Mouse (Mus musculus): Measurements from ENCODE around the gene Boll. TPM values are rescaled to one million over a fixed set of nuclear protein-coding genes. Genes with fewer than 3 reads are reported as not detected.
A peak's percentile ranks its signal among the peaks of the same experiment; 100 is the strongest.

Boll gene
- polyA plus RNA-seq, 1 experiment from 2014 or later, result 0.23 TPM

DNA sequence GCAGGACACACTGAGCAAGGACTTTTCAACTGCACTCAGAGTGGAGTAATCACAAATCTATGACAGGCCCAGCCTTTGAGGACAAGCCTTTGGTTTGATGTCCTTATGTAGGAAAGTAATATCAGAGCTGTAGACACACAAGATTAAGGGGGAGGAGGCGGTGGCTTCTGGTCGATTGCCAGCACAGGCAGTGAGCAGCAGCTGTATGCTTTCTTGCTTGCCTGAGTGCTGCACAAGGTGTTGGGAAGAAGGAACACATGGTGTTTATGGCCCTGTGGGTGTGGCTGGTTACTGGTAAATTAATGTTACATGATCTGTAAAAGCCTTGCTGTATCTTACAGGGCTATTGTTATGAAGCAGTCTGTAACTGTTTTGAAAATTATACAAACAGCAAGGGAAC is 146.1 kb downstream of the Boll start:
- Histone ChIP-seq H3K27ac (ENCODE audit: low read depth, low read length) (no peak overlapping the region), H3K4me1 (ENCODE audit: control insufficient read depth, insufficient read depth, low read length) (no peaks in the 10 kb centered on the region), H3K9me3 (replicated peaks; ENCODE audit: control insufficient read depth, low read length) (no peaks in the 10 kb centered on the region), H3K36me3 (ENCODE audit: control insufficient read depth, insufficient read depth, low read length) (no peaks in the 10 kb centered on the region), H3K4me2 (ENCODE audit: low read length) (no peak overlapping the region), H3K9ac (ENCODE audit: low read length) (no peak overlapping the region), H3K27me3 (replicated peaks; ENCODE audit: control insufficient read depth, insufficient read depth, low read length) (no peaks in the 10 kb centered on the region), H3K4me3 (ENCODE audit: low read depth, low read length) (no peak overlapping the region)
- DNase-seq (ENCODE audit: low spot score) (peak; percentile 27), ATAC-seq (no peak)
- WGBS, result 73% methylated on average over 2 of the region's 2 CpGs

DNA sequence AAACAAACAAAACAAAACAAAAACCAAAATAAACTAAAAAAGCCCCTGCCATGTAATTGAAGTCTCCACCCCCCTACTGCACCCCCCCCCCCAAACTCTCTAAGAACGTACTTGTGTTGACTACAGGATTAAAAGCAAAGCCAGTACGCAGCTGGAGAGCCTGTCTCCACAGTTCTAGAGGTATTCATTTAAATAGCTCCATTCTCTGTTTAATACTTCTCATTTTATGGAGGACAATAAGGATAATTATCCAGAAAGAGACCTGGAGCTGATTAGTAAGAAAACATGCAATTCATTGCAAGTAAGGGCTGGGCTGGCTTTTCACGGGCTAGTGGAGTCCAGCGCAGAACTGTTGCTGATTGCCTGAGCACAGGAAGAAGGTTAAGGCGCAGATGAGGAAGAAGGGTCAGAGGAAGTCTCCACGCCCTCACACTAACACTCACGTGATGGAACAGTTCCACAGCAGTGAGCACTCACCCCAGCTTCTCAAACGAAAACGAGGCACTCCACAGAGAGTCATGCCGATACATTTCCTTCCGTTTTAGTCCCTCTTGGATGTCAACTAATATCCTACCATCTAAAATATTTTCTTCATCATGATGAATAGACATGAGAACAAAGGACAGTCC is 148.0 kb downstream of the Boll start:
- H3K9ac ChIP-seq (ENCODE audit: low read length), result no peak overlapping the region
- no peaks in the 10 kb centered on the region for H3K9me3 ChIP-seq (replicated peaks; ENCODE audit: control insufficient read depth, low read length)
- no peaks in the 10 kb centered on the region for H3K36me3 ChIP-seq (ENCODE audit: control insufficient read depth, insufficient read depth, low read length)
- no peak overlapping the region for H3K4me3 ChIP-seq (ENCODE audit: low read depth, low read length)
- H3K27me3 ChIP-seq (replicated peaks; ENCODE audit: control insufficient read depth, insufficient read depth, low read length), result no peaks in the 10 kb centered on the region
- 33% methylated on average over 11 of the region's 11 CpGs for WGBS
- no peak for DNase-seq (ENCODE audit: low spot score)
- peak; percentile 62; the same call in 1 of the 2 replicates for ATAC-seq
- no peak overlapping the region for H3K27ac ChIP-seq (ENCODE audit: low read depth, low read length)
- no peak overlapping the region for H3K4me2 ChIP-seq (ENCODE audit: low read length)
- H3K4me1 ChIP-seq (ENCODE audit: control insufficient read depth, insufficient read depth, low read length), result no peaks in the 10 kb centered on the region

DNA sequence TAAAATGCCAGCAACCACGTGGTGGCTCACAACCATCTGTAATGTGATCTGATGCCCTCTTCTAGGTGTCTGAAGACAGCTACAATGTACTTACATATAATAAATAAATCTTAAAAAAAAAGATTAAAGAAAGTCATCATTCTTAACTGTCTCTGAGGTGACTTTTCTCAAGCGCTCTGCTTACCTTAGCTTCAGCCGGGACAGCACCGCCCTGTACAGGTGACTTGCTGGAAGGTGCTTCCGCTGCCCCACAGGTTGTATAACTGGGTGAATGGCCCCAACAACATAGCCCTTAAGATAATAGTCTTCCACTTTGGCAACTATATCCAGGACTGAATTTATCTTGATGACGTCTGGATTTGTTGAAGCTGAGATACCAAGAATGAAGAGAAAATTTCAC is 149.3 kb downstream of the Boll start:
- Histone ChIP-seq H3K36me3 (ENCODE audit: control insufficient read depth, insufficient read depth, low read length) (no peaks in the 10 kb centered on the region), H3K27me3 (replicated peaks; ENCODE audit: control insufficient read depth, insufficient read depth, low read length) (no peaks in the 10 kb centered on the region), H3K27ac (ENCODE audit: low read depth, low read length) (no peak overlapping the region), H3K9me3 (replicated peaks; ENCODE audit: control insufficient read depth, low read length) (no peaks in the 10 kb centered on the region), H3K4me2 (ENCODE audit: low read length) (no peak overlapping the region), H3K9ac (ENCODE audit: low read length) (no peak overlapping the region), H3K4me3 (ENCODE audit: low read depth, low read length) (no peak overlapping the region), H3K4me1 (ENCODE audit: control insufficient read depth, insufficient read depth, low read length) (no peaks in the 10 kb centered on the region)
- WGBS, result 93% methylated on average over 6 of the region's 6 CpGs
- DNase-seq (ENCODE audit: low spot score), result no peak
- no peak for ATAC-seq

DNA sequence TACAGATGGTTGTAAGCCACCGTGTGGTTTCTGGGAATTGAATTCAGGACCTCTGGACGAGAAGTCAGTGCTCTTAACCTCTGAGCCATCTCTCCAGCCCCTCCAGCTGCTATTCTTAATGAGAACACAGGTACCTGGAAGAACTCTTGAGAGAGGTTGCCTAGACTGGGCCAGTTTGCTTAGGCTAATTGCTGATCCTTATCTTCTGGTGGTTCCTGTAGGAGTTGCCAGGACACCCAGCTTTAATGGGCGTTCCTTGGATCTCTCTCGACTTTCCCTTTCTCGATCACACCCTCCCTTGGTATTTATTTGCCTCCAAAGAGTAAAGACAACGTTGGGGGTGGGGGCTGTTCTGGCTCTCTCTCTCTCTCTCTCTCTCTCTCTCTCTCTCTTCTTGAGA is 149.8 kb downstream of the Boll start:
- no peak overlapping the region for H3K27ac ChIP-seq (ENCODE audit: low read depth, low read length)
- no peaks in the 10 kb centered on the region for H3K9me3 ChIP-seq (replicated peaks; ENCODE audit: control insufficient read depth, low read length)
- ATAC-seq, result no peak
- H3K9ac ChIP-seq (ENCODE audit: low read length), result no peak overlapping the region
- no peak overlapping the region for H3K4me2 ChIP-seq (ENCODE audit: low read length)
- H3K27me3 ChIP-seq (replicated peaks; ENCODE audit: control insufficient read depth, insufficient read depth, low read length), result no peaks in the 10 kb centered on the region
- H3K4me3 ChIP-seq (ENCODE audit: low read depth, low read length), result no peak overlapping the region
- no peaks in the 10 kb centered on the region for H3K4me1 ChIP-seq (ENCODE audit: control insufficient read depth, insufficient read depth, low read length)
- DNase-seq (ENCODE audit: low spot score), result no peak
- 80% methylated on average over 6 of the region's 6 CpGs for WGBS
- H3K36me3 ChIP-seq (ENCODE audit: control insufficient read depth, insufficient read depth, low read length), result no peaks in the 10 kb centered on the region

DNA sequence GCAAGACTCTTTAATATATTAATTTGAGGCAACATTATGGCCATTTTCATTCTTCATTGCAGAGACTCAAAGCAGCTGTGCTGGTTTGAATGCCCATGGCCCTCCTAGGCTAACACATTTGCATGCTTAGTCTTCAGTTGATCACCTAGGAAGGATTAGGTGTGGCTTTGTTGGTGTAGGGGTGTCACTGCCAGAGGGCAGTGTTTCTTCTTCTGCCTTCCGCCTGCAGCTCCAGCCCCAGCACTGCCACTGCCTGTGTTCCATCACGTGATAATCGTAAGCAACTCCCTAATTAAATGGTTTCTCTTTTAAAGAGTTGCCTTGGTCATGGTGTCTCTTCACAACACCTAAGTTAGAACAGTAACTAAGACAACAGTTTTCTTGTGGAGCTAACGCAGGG is 150.5 kb downstream of the Boll start:
- Histone ChIP-seq H3K36me3 (ENCODE audit: control insufficient read depth, insufficient read depth, low read length) (no peaks in the 10 kb centered on the region), H3K4me2 (ENCODE audit: low read length) (no peak overlapping the region), H3K27me3 (replicated peaks; ENCODE audit: control insufficient read depth, insufficient read depth, low read length) (no peaks in the 10 kb centered on the region), H3K4me1 (ENCODE audit: control insufficient read depth, insufficient read depth, low read length) (no peaks in the 10 kb centered on the region), H3K9me3 (replicated peaks; ENCODE audit: control insufficient read depth, low read length) (no peaks in the 10 kb centered on the region), H3K9ac (ENCODE audit: low read length) (no peak overlapping the region), H3K27ac (ENCODE audit: low read depth, low read length) (no peak overlapping the region), H3K4me3 (ENCODE audit: low read depth, low read length) (no peak overlapping the region)
- 82% methylated on average over 4 of the region's 4 CpGs for WGBS
- no peak for ATAC-seq
- no peak for DNase-seq (ENCODE audit: low spot score)

DNA sequence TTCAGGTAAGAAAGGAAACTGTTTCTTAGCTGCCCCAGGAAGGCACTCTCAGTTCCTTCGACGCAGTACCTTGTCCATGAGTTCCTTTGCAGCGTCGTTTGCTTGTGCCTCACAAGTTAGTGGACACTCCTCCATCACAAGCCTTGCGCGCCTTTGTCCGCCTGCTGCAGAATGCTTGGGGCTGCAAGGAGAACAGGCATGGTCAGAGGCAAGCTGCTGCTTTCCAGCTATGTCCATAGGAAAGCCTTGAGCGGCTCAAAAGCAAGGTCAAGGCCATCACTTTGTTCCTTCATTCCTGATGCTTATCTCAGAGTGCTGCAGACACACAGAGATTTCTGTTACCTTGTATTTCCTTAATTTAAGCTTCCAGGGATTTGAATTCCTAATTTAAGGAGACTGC is 152.2 kb downstream of the Boll start:
- no peak for ATAC-seq
- WGBS, result 75% methylated on average over 8 of the region's 8 CpGs

DNA sequence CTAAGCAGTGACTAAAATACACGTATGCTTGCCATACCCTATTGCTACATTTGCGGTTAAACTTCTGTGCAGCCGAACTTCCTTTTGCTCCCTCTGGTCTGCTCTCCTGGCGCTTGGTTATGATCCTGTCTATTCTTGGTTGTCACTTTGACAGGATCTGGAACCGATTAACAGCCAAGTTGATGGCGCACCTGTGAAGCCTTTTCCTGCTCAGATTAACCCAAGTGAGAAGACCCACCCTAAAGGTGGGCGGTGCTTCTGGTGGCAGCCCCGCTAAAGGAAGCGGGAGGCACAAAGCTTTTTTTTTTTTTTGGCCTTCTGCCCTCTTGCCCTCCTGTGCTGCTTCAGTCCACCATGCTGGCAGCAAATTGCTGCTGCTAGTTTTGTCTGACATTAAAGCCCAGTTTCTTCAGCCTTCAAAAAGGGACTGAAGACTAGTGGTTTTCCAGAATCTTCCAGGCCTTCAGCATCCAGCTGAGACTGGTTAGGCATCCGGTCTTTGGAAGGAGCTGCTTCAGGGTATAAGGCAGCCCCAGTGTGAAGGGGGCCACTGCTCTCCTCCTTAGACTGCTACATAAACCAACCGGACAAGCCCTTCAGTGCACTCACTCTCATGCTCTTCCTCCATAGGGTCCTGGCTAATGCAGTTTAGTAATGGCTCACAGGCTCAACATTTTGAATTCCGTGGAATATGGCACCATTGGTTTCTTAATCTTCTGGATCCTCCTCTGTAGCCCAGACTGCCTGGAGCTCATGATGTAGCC is 152.9 kb downstream of the Boll start:
- Histone ChIP-seq H3K9ac (ENCODE audit: low read length) (no peak overlapping the region), H3K4me3 (ENCODE audit: low read depth, low read length) (no peak overlapping the region), H3K4me2 (ENCODE audit: low read length) (no peak overlapping the region), H3K9me3 (replicated peaks; ENCODE audit: control insufficient read depth, low read length) (no peaks in the 10 kb centered on the region), H3K27me3 (replicated peaks; ENCODE audit: control insufficient read depth, insufficient read depth, low read length) (no peaks in the 10 kb centered on the region), H3K27ac (ENCODE audit: low read depth, low read length) (no peak overlapping the region), H3K36me3 (ENCODE audit: control insufficient read depth, insufficient read depth, low read length) (no peaks in the 10 kb centered on the region), H3K4me1 (ENCODE audit: control insufficient read depth, insufficient read depth, low read length) (peaks cover 3% of the 10 kb centered on the region; the same call in 1 of the 2 replicates)
- ATAC-seq (no peak), DNase-seq (ENCODE audit: low spot score) (no peak)
- 51% methylated on average over 12 of the region's 12 CpGs for WGBS

More for the DNA sequence above, 152.2 kb downstream of the Boll start:
- Histone ChIP-seq H3K4me2 (ENCODE audit: low read length) (no peak overlapping the region), H3K9me3 (replicated peaks; ENCODE audit: control insufficient read depth, low read length) (no peaks in the 10 kb centered on the region), H3K9ac (ENCODE audit: low read length) (no peak overlapping the region), H3K27me3 (replicated peaks; ENCODE audit: control insufficient read depth, insufficient read depth, low read length) (no peaks in the 10 kb centered on the region), H3K36me3 (ENCODE audit: control insufficient read depth, insufficient read depth, low read length) (no peaks in the 10 kb centered on the region), H3K4me1 (ENCODE audit: control insufficient read depth, insufficient read depth, low read length) (peaks cover under 1% of the 10 kb centered on the region; the same call in 1 of the 2 replicates), H3K27ac (ENCODE audit: low read depth, low read length) (no peak overlapping the region), H3K4me3 (ENCODE audit: low read depth, low read length) (no peak overlapping the region)
- DNase-seq (ENCODE audit: low spot score), result no peak

DNA sequence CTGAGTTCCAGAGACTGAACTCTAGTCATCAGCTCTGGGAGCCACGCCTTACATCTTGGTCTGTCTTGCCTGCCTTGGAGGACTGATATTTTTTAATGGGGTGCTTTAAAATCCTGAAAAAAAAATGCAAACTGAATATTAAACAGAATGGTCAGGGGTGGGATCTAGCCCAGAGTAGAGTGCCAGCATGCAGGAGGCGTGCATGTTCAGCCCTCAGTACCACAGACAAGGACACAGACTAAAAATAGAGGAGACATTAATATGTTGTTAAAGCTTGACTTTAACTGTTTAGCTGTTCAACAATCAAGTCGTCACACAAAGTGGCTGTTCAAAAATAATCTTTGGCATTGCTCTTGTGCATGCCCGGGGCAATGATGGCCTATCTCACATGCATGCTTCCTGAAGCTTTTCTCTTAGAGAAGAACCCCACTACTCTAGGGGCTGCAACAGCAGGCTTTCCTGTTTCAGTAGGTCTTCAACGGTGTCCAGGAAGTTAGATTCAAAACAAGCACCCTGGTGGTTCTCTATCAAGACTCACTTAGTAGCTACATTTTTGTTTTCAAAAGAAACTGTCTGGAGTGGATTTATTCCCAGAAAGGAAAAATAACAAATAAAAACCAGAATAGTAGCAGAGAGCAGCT is 154.6 kb downstream of the Boll start:
- no peak overlapping the region for H3K27ac ChIP-seq (ENCODE audit: low read depth, low read length)
- H3K36me3 ChIP-seq (ENCODE audit: control insufficient read depth, insufficient read depth, low read length), result no peaks in the 10 kb centered on the region
- no peaks in the 10 kb centered on the region for H3K9me3 ChIP-seq (replicated peaks; ENCODE audit: control insufficient read depth, low read length)
- H3K9ac ChIP-seq (ENCODE audit: low read length), result no peak overlapping the region
- ATAC-seq, result no peak
- no peak overlapping the region for H3K4me2 ChIP-seq (ENCODE audit: low read length)
- H3K4me3 ChIP-seq (ENCODE audit: low read depth, low read length), result no peak overlapping the region
- no peaks in the 10 kb centered on the region for H3K27me3 ChIP-seq (replicated peaks; ENCODE audit: control insufficient read depth, insufficient read depth, low read length)
- H3K4me1 ChIP-seq (ENCODE audit: control insufficient read depth, insufficient read depth, low read length), result peaks cover 3% of the 10 kb centered on the region; the same call in 1 of the 2 replicates
- DNase-seq (ENCODE audit: low spot score), result no peak
- 80% methylated on average over 5 of the region's 5 CpGs for WGBS

DNA sequence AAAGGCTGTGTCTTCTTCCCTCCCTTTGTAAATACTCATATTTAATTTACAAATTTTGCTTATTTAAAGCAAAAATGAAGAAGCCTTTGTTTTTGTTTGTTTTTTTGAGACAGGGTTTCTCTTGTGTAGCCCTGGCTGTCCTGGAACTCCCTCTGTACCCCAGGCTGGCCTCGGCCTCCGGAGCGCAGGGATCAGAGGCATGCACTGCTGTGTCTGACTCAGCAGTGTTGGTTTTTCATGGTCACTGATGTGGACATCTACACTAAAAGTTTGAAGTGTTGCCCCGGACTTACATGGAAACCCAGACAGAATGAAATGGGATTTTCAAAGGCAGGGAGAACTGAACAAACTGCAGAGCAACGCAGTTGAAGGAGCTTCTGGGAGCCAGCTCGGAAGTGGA is 155.7 kb downstream of the Boll start:
- Histone ChIP-seq H3K4me3 (ENCODE audit: low read depth, low read length) (no peak overlapping the region), H3K27me3 (replicated peaks; ENCODE audit: control insufficient read depth, insufficient read depth, low read length) (no peaks in the 10 kb centered on the region), H3K36me3 (ENCODE audit: control insufficient read depth, insufficient read depth, low read length) (no peaks in the 10 kb centered on the region), H3K27ac (ENCODE audit: low read depth, low read length) (no peak overlapping the region), H3K9ac (ENCODE audit: low read length) (no peak overlapping the region), H3K4me1 (ENCODE audit: control insufficient read depth, insufficient read depth, low read length) (peaks cover 3% of the 10 kb centered on the region; the same call in 1 of the 2 replicates), H3K4me2 (ENCODE audit: low read length) (no peak overlapping the region), H3K9me3 (replicated peaks; ENCODE audit: control insufficient read depth, low read length) (no peaks in the 10 kb centered on the region)
- WGBS, result 90% methylated on average over 6 of the region's 6 CpGs
- DNase-seq (ENCODE audit: low spot score) (no peak), ATAC-seq (no peak)

Data from forebrain, embryonic 14.5 days (tissue).